Mouse (Mus musculus) limb, embryonic 15.5 days (tissue): ENCODE measurements at regions not wholly inside any gene's neighbourhood (a gene's known extent, or its start where the extent isn't known, plus 50 kb on each side); places are given as distances from the start of the nearest gene placed in this dataset.

Experiments
- ATAC-seq: fragments of 200-750 bp; cut with Nextera tagmentation; 2 replicates; pipeline ENCODE4 v1.8.0; 2017; ENCODE audit warnings: low read depth, moderate TSS enrichment; ENCODE audit not compliant: insufficient number of reproducible peaks, low FRiP score, low TSS enrichment
- H3K27ac ChIP-seq: fragments of 300-500 bp; sonication (generic); 2 replicates; pipeline ENCODE4 v1.5.1; 2015; ENCODE audit warnings: moderate library complexity, mild to moderate bottlenecking, inconsistent platforms
- H3K27me3 ChIP-seq: fragments of 300-500 bp; sonication (generic); 2 replicates; pipeline ENCODE4 v1.6.1; 2015; ENCODE audit warnings: inconsistent platforms
- H3K36me3 ChIP-seq: fragments of 300-500 bp; sonication (generic); 2 replicates; pipeline ENCODE4 v1.6.1; 2015; ENCODE audit warnings: inconsistent platforms
- H3K4me1 ChIP-seq: fragments of 300-500 bp; sonication (generic); 2 replicates; pipeline ENCODE4 v1.6.1; 2015; ENCODE audit warnings: inconsistent platforms
- H3K4me2 ChIP-seq: fragments of 300-500 bp; sonication (generic); 2 replicates; pipeline ENCODE4 v1.6.1; 2015; ENCODE audit warnings: mild to moderate bottlenecking, inconsistent platforms
- H3K4me3 ChIP-seq: fragments of 300-500 bp; sonication (generic); 2 replicates; pipeline ENCODE4 v1.5.1; 2015; ENCODE audit warnings: mild to moderate bottlenecking, inconsistent platforms
- H3K9ac ChIP-seq: fragments of 300-500 bp; sonication (generic); 2 replicates; pipeline ENCODE4 v1.6.1; 2015; ENCODE audit warnings: inconsistent platforms
- H3K9me3 ChIP-seq: fragments of 300-500 bp; sonication (generic); 2 replicates; pipeline ENCODE4 v1.6.1; 2016; ENCODE audit warnings: inconsistent platforms
- WGBS: fragments of 180-500 bp; shearing (Covaris S2); methylation state at CpG from one replicate; pipeline ENCODE4 v1.1.7; 2015; 5-methylcytosine and 5-hydroxymethylcytosine counted together

DNA sequence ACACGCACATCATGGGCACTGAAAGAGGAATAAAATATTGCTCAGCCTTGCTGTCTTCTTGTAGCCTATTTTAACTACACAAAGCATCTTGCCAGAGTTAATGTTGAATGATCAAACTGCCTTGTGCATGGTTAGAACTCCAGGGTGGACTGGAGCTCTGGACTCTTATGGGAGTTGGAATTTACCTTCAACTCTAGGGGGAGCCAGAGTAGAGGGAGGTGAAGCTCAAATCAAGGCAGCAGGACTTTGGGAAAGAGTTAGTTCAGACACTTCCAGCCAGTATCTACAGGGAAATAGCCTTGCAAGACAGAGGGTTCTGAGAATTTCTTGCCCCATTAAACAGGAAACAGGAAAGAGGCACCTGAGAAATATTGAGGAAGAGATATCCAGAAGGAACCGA is 505.3 kb downstream of the Fat4 start:
- no peaks in the 10 kb centered on the region for H3K27me3 ChIP-seq
- no peaks in the 10 kb centered on the region for H3K36me3 ChIP-seq
- H3K9ac ChIP-seq = no peak overlapping the region
- no peak for ATAC-seq
- 77% methylated on average over 2 of the region's 2 CpGs for WGBS
- no peaks in the 10 kb centered on the region for H3K4me1 ChIP-seq
- no peak overlapping the region for H3K4me2 ChIP-seq
- H3K4me3 ChIP-seq = no peak overlapping the region
- H3K9me3 ChIP-seq = no peaks in the 10 kb centered on the region
- no peak overlapping the region for H3K27ac ChIP-seq

DNA sequence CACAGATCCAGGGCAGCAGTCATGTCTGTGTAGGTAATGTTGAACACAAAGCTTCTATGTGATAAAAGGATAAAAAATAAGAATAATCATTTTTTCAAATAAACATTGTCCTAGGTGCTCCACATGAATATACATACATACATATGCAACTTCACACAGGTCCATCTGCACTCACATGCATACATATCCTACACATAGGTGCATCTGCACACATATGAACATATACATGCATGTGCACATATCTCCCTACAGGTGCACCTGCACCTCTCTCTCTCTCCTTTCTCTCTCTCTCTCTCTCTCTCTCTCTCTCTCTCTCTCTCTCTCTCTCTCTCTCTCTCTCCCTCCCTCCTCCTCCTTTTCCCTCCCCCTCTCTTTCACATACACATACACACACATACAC is 509.9 kb downstream of the Fat4 start:
- H3K9ac ChIP-seq = no peak overlapping the region
- no peaks in the 10 kb centered on the region for H3K4me1 ChIP-seq
- H3K36me3 ChIP-seq = no peaks in the 10 kb centered on the region
- H3K27ac ChIP-seq = no peak overlapping the region
- no peak overlapping the region for H3K4me3 ChIP-seq
- no peaks in the 10 kb centered on the region for H3K27me3 ChIP-seq
- no peaks in the 10 kb centered on the region for H3K9me3 ChIP-seq
- ATAC-seq = no peak
- no peak overlapping the region for H3K4me2 ChIP-seq

- 34% methylated on average over 3 of the region's 3 CpGs for WGBS
- no peak overlapping the region for H3K4me2 ChIP-seq
Observed at GRCm38 (mm10) chr3:39397255-39397654, 510.5 kb downstream of the Fat4 start.

GRCm38 (mm10) chr3:39397677-39398076 is 510.9 kb downstream of the Fat4 start:
- Histone ChIP-seq H3K27ac (no peak overlapping the region), H3K36me3 (no peaks in the 10 kb centered on the region), H3K9ac (no peak overlapping the region), H3K4me2 (no peak overlapping the region), H3K9me3 (no peaks in the 10 kb centered on the region), H3K4me1 (no peaks in the 10 kb centered on the region), H3K4me3 (no peak overlapping the region), H3K27me3 (no peaks in the 10 kb centered on the region)
- no peak for ATAC-seq
- 93% methylated on average over 2 of the region's 2 CpGs for WGBS

More at GRCm38 (mm10) chr3:39397255-39397654, 510.5 kb downstream of the Fat4 start:
- Histone ChIP-seq H3K4me3 (no peak overlapping the region), H3K4me1 (no peaks in the 10 kb centered on the region), H3K9ac (no peak overlapping the region), H3K9me3 (no peaks in the 10 kb centered on the region), H3K27me3 (no peaks in the 10 kb centered on the region), H3K27ac (no peak overlapping the region), H3K36me3 (no peaks in the 10 kb centered on the region)
- ATAC-seq = no peak

GRCm38 (mm10) chr3:39424778-39425642 is 538.3 kb downstream of the Fat4 start:
- Histone ChIP-seq H3K4me1 (no peaks in the 10 kb centered on the region), H3K4me2 (no peak overlapping the region), H3K27me3 (no peaks in the 10 kb centered on the region), H3K27ac (no peak overlapping the region), H3K9me3 (no peaks in the 10 kb centered on the region), H3K36me3 (no peaks in the 10 kb centered on the region), H3K4me3 (no peak overlapping the region), H3K9ac (no peak overlapping the region)
- no peak for ATAC-seq
- 46% methylated on average over 5 of the region's 5 CpGs for WGBS

DNA sequence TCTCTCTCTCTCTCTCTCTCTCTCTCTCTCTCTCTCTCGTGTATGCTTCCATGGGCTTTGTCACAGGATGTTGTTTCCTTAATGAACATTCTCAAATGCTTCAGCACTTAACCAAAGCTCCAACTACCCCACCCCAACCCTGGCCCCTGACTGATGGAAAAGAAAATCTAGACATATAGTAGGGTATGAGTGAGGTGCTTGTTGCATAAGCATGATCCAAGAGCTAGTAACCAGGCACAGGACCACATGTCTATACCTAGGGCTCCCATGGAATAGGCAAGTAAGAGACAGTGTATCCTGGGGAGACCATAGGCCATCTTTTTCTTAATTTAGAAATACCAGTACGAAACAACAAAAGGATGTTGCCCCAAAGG is 538.9 kb downstream of the Fat4 start:
- Histone ChIP-seq H3K4me3 (no peak overlapping the region), H3K27ac (no peak overlapping the region), H3K9me3 (no peaks in the 10 kb centered on the region), H3K4me1 (no peaks in the 10 kb centered on the region), H3K27me3 (no peaks in the 10 kb centered on the region), H3K4me2 (no peak overlapping the region), H3K9ac (no peak overlapping the region), H3K36me3 (no peaks in the 10 kb centered on the region)
- ATAC-seq = no peak
- 56% methylated on average over 2 of the region's 2 CpGs for WGBS

DNA sequence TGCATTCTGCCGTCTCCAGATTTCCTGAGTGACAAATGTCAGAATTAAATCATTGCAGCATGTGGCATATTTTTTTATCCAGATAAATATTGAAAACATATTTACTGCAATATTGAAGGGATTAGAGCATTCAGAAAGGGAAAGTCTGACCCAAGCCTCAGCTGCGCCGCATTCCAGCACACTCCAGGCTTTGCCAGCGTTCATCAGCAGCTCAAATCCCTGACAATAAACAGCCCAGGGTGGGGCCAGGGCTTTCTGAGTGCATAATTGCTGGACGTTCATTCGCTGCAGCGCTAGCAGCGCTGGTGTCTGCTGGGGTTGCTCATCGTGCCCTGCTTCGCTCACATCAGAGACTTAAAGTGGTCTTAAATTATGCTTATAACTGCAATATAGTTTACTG is 556.6 kb downstream of the Fat4 start:
- Histone ChIP-seq H3K4me1 (peaks cover 6% of the 10 kb centered on the region; the same call in 1 of the 2 replicates), H3K4me3 (no peak overlapping the region), H3K4me2 (peak overlapping the region; percentile 15; the same call in 1 of the 2 replicates), H3K9me3 (no peaks in the 10 kb centered on the region), H3K9ac (no peak overlapping the region), H3K27ac (no peak overlapping the region), H3K36me3 (no peaks in the 10 kb centered on the region), H3K27me3 (no peaks in the 10 kb centered on the region)
- 23% methylated on average over 10 of the region's 10 CpGs for WGBS
- no peak for ATAC-seq

- no peak overlapping the region for H3K27ac ChIP-seq
- H3K4me2 ChIP-seq = no peak overlapping the region
- no peaks in the 10 kb centered on the region for H3K9me3 ChIP-seq
- no peaks in the 10 kb centered on the region for H3K36me3 ChIP-seq
- no peaks in the 10 kb centered on the region for H3K27me3 ChIP-seq
- no peak for ATAC-seq
- H3K9ac ChIP-seq = no peak overlapping the region
- H3K4me1 ChIP-seq = peaks cover 6% of the 10 kb centered on the region; the same call in 1 of the 2 replicates
- H3K4me3 ChIP-seq = no peak overlapping the region
Observed at GRCm38 (mm10) chr3:39455650-39456049, 568.9 kb downstream of the Fat4 start.

DNA sequence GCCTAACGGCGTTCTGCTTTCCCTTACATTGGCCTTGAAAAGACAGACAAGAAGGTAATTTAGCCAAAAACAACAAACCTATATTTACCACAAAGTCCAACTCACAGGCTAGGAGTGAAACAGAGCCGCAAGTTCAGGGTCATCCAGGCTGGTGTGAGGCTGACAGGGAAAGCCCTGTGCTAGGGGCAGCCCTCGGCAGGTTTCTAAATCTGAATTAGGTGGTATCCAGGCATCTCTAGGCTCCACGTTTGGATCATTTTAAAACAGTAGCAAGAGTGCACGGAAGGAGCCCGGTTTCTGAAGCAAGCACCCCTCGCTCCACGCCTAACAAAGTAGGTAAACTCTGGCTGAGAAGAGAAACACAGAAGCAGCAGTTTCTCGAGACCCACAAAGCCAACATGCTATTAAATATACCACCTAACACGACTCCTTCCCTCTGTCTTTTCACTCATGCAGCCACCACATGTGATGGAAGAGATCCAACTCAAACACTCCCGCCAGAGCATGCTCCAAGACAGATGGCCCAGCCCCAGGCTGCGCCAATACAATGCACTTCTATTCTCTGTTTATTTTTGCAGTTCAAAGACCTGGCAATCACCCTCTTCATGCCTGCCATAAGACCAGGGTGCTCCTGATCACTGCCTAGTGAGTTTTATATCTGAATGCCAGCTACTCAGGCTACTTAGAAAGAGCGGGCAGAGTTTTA is 573.6 kb downstream of the Fat4 start:
- Histone ChIP-seq H3K27me3 (no peaks in the 10 kb centered on the region), H3K4me1 (peaks cover 6% of the 10 kb centered on the region; the same call in 1 of the 2 replicates), H3K27ac (peak overlapping the region; percentile 82), H3K4me2 (peak overlapping the region; percentile 36), H3K9me3 (no peaks in the 10 kb centered on the region), H3K4me3 (0 out of 2 replicates have a peak overlapping the region, but pooled peaks have one; percentile 9), H3K9ac (no peak overlapping the region), H3K36me3 (no peaks in the 10 kb centered on the region)
- ATAC-seq = peak; percentile 80
- 31% methylated on average over 14 of the region's 14 CpGs for WGBS

GRCm38 (mm10) chr3:39461561-39461960 is 574.8 kb downstream of the Fat4 start:
- no peak overlapping the region for H3K4me3 ChIP-seq
- no peak overlapping the region for H3K9ac ChIP-seq
- peaks cover 6% of the 10 kb centered on the region; the same call in 1 of the 2 replicates for H3K4me1 ChIP-seq
- 90% methylated on average over 4 of the region's 4 CpGs for WGBS
- no peaks in the 10 kb centered on the region for H3K9me3 ChIP-seq
- H3K36me3 ChIP-seq = no peaks in the 10 kb centered on the region
- ATAC-seq = no peak
- H3K4me2 ChIP-seq = no peak overlapping the region
- H3K27me3 ChIP-seq = no peaks in the 10 kb centered on the region
- no peak overlapping the region for H3K27ac ChIP-seq

DNA sequence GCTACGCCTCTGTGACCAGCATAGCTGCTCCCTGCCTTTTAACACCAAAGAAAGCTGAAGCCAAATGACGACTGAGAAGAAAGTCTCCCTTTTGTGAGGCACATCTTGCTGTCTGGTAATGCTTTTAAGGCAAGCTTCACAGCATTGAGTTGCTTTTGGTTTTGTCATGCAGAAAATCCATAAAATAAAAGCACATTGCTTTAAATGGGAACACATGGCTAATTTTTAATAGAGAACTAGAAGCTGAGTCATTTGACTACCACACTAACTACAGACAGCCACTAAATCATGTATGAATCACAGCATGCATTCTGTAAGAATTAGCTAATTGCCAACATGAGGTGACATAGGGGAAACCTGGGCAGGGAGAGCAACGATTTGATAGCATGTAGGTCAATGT is 579.1 kb downstream of the Fat4 start:
- Histone ChIP-seq H3K4me3 (no peak overlapping the region), H3K9me3 (no peaks in the 10 kb centered on the region), H3K36me3 (no peaks in the 10 kb centered on the region), H3K9ac (no peak overlapping the region), H3K27me3 (no peaks in the 10 kb centered on the region), H3K4me1 (no peaks in the 10 kb centered on the region), H3K4me2 (no peak overlapping the region), H3K27ac (no peak overlapping the region)
- ATAC-seq = no peak
- WGBS = 56% methylated on average over 3 of the region's 3 CpGs

DNA sequence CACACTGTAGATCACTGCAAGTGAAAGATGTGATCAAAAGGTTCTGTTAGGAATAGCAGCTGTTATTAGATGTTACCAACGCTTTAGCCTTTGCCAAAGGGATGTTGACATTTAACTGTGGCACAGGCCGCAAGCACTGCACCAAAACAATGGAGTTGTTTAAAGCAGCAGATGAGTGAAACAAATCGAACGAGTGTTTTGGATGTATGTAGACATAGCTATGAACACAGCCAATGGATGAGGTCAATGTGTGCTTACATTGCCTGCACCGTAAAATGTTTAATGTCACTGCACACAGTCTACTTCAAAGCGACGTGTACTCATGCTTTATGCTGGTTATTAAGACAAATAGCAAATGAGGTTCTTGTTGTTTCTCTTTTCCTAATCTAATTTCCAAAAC is 602.7 kb downstream of the Fat4 start:
- H3K27ac ChIP-seq = no peak overlapping the region
- WGBS = 64% methylated on average over 7 of the region's 7 CpGs
- no peaks in the 10 kb centered on the region for H3K4me1 ChIP-seq
- H3K9me3 ChIP-seq = no peaks in the 10 kb centered on the region
- H3K9ac ChIP-seq = no peak overlapping the region
- no peaks in the 10 kb centered on the region for H3K27me3 ChIP-seq
- no peak overlapping the region for H3K4me2 ChIP-seq
- no peaks in the 10 kb centered on the region for H3K36me3 ChIP-seq
- ATAC-seq = no peak
- no peak overlapping the region for H3K4me3 ChIP-seq
